Mouse (Mus musculus): Measurements from ENCODE around the gene Rprd2.
A peak's percentile ranks its signal among the peaks of the same experiment; 100 is the strongest.

Gene Rprd2

GRCm38 (mm10) chr3:95739353-95740104, 79.1 kb downstream of the Rprd2 start, which contains the start of gene Ecm1:
TSS of gene Ecm1 (minus strand) at chr3:95739569.
- peak; percentile 46 for DNase-seq (ENCODE audit: low spot score)

DNA sequence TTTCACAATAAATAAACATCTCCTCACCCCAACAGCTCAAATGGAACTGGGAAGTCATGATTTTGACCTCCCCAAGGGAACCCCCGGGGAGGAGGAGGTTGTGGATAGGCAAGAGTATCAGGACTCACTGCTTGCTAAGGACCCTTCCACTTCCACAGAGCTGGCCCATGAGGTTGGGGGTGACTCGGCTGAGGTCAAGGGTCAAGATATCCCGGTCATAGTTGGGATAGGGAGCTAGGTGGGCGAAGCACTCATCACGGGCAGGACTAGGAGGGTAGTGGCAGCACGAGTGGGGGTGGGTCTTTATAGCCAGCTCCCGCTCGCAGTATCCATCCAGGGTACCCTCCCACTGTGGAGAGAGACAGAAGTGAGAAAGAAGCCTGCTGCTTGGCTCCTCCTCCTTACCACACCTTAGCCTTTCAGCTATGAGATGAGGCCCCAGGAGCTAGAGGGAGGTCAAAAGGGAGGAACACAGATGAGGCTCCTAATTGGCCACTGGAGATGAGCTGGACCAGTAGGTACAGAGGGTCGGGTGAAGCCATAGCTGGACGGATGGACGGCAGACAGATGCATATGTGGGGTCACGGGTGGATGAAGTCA, 83.5 kb downstream of the Rprd2 start:
- no peak for DNase-seq (ENCODE audit: low spot score)

GRCm38 (mm10) chr3:95734092-95734702, 84.5 kb downstream of the Rprd2 start:
- DNase-seq (ENCODE audit: low spot score), result no peak

- peak; percentile 48 for DNase-seq (ENCODE audit: low spot score)
Observed at GRCm38 (mm10) chr3:95732744-95733521, 85.7 kb downstream of the Rprd2 start.

- no peak for DNase-seq (ENCODE audit: low spot score)
Observed at GRCm38 (mm10) chr3:95732297-95732696, 86.4 kb downstream of the Rprd2 start.

DNA sequence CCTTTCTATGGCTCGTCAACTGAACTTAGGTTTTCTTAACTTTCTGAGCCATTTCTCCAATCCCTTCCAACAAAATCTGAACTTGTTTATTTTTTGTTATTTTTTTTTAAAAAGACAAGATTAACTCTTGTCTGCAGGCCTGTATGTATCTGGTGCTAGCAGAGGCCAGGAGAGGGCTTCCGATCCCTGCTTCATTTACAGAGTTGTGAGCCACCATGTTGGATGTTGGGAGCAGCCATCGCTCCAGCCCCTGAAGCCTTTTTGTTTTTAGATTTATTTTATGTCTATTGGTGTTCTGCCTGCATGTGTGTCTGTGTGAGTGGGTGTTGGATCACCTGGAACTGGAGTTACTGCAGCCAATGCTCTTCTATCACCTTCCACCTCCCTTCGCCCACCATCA, 86.9 kb downstream of the Rprd2 start:
- DNase-seq (ENCODE audit: low spot score), result no peak

DNA sequence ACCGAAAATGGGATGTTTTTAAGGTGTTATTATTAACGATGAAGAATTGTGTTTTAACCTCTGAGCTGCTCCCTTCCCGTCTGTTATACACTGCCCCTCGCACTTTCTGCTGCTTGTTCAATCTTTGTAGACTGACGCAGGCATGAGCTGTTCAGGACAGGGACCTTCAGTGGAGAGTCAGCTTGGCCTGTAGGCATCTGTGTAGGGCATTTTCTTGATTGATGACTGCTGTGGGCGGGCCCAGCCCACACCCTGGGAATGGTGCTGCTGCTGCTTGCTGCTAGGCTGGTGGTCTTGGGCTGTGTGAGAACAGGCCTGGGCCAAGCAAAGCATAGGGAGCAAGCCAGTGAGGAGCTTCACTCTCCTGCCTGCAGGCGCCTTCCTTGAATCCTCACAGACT, 88.2 kb downstream of the Rprd2 start:
- DNase-seq (ENCODE audit: low spot score), result no peak

- no peak for DNase-seq (ENCODE audit: low spot score)
Observed at GRCm38 (mm10) chr3:95728906-95729305, 89.8 kb downstream of the Rprd2 start.

DNA sequence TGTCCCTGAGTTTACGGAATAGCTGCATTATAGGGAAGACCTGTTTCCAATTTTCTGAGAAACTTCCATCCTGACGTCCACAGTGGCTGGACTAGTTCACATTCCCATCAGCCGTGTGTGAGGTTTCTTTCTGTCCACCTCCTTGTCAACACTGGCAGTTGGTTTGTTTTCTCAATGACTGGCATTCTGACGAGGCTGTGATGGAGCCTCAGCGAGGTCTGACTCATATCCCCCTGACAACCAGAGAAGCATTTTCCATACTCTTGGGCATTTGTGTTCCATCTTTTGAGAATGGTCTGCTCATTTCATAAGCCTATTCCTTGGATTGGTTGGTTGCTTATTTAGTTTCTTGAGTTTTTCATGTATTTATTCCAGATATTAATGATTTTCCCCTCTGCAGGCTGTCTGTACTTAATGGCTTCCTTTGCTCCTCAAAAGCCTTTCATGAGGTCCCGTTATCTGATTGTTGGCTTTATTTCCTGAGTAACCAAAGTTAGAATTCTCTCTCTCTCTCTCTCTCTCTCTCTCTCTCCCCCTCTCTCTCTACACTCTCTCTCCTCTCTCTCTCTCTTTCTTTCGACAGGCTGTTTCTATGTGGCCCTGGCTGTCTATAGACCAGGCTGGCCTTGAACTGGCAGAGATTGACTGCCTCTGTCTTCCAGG, 91.8 kb downstream of the Rprd2 start:
- no peak for DNase-seq (ENCODE audit: low spot score)

DNA sequence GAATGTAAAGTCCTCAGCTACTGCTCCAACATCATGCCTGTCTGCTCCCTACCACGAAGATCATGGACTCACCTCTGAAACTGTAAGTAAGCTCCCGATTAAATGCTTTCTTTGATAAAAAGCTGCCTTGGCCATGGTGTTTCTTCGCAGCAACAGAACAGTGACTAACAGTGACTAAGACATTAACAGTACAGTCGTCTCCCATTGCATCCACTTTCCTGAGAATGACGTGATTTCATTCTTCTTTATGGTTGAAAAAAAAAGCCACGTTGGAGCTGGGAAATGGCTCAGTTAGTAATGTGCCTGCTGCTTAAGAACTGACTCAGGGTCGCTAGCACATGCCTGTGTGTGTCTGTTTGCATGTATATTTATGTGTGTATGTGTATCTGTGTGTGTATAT, 92.8 kb downstream of the Rprd2 start:
- DNase-seq (ENCODE audit: low spot score), result no peak

DNA sequence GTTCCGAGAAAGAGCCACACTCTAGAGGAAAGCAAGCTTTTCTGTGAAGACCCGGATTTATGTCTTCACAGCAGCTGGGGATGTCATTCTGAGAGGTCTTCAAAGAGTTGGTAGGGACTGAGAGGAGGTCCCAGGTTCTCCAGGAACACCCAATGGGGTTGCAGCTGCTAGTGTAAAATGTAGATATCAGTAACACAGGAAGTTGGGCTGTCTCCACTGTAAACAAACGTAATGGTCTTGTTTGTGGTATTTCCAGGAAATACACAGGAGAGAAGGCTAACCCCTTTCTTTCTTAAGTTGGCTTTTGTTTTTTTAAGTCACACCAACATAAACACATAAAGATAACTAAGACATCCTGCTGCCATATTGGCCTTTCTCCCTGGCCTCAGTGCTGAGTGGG, 96.3 kb downstream of the Rprd2 start:
- DNase-seq (ENCODE audit: low spot score), result no peak

- no peak for DNase-seq (ENCODE audit: low spot score)
Observed at GRCm38 (mm10) chr3:95718153-95718552, 100.5 kb downstream of the Rprd2 start.

- DNase-seq (ENCODE audit: low spot score), result no peak
Observed at GRCm38 (mm10) chr3:95716075-95716474, 102.6 kb downstream of the Rprd2 start.

Measured in ovary, postnatal 36 days (tissue).